Comparison of ENCODE assay signal across 9 mouse cellular contexts in the genomic region with DNA sequence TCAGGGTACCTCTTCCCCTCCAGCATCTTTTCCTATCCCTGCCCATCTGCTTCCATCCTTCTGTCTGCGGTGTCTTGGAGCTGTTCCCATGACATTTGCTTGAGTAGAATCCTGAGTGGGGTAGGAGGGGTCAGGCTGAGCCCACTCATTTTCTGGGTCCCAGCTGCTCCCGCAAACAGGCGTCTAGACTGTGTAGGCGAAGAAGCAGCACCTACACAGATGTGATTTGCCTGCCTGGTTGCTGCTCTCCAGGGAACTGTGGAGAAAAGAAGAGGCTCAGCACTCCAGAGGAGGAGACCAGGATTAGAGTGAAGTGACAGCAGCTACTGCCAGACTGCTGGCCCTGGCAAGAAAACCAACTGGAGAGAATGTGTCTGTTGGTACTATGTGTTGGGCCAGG. TPM values are rescaled to one million over a fixed set of nuclear protein-coding genes. Genes with fewer than 3 reads are reported as not detected.
A peak's percentile ranks its signal among the peaks of the same experiment; 100 is the strongest.
DNase-seq lines count a peak whose midpoint lies in the region; ATAC-seq lines count a peak whose summit lies in the region.
"Had no signal": no experiment of that assay in that cellular context is flagged by ENCODE, and none has a peak within 500 bp of the region (broad histone marks: within the 10 kb centered on the region; RNA-seq: fewer than 3 reads in every experiment).

No protein-coding gene starts in this region.

- peaks cover 13% of the 10 kb centered on the region for H3K4me1 ChIP-seq in liver, embryonic 11.5 days (replicated peaks; ENCODE audit: control insufficient read depth, insufficient read depth, low read length)

- no peak for ATAC-seq in liver, embryonic 11.5 days (replicated peaks; ENCODE audit: low FRiP score)

- WGBS in liver, embryonic 11.5 days, result 87% methylated on average over 4 of the region's 4 CpGs

- H3K9me3 ChIP-seq in liver, embryonic 11.5 days (ENCODE audit: control insufficient read depth, low read length), result no peaks in the 10 kb centered on the region

- no peak overlapping the region for H3K9ac ChIP-seq in liver, embryonic 11.5 days (ENCODE audit: low read depth, low read length)
- H3K9ac ChIP-seq: liver, embryonic 14.5 days had no signal

- DNase-seq in liver, result peak; percentile 1
- DNase-seq in liver, embryonic 11.5 days (ENCODE audit: low spot score), result no peak
- peak; percentile 88 to 89 for DNase-seq in cerebellum, postnatal 10 days
- DNase-seq in layer of hippocampus, adult 8-10 months (ENCODE audit: low spot score in 2 of 2), result peak; percentile 76 to 85
- DNase-seq in right cerebral cortex, postnatal 14 days, result peak; percentile 49
- no peak for DNase-seq in urinary bladder, postnatal 14 days (ENCODE audit: low spot score)
- no peak for DNase-seq in kidney, postnatal 4 days

- no peak overlapping the region for H3K27ac ChIP-seq in liver, embryonic 11.5 days (ENCODE audit: low read depth, low read length)
- H3K27ac ChIP-seq: liver, embryonic 14.5 days had no signal

- no peak overlapping the region for H3K4me2 ChIP-seq in liver, embryonic 11.5 days

- H3K27me3 ChIP-seq in liver, embryonic 11.5 days (replicated peaks; ENCODE audit: control insufficient read depth, insufficient read depth, low read length), result no peaks in the 10 kb centered on the region

- H3K4me3 ChIP-seq in liver, embryonic 11.5 days (ENCODE audit: low read depth, low read length), result no peak overlapping the region

- peaks cover 3% of the 10 kb centered on the region; the same call in 1 of the 2 replicates for H3K36me3 ChIP-seq in liver, embryonic 11.5 days (ENCODE audit: control insufficient read depth, insufficient read depth, low read length)

RNA-seq across cellular contexts. Expression of gene Stk40, which starts 14.9 kb away (rescaled TPM):
- 24.4 and 26.7 TPM in 2 replicates for polyA plus RNA-seq in liver, embryonic 11.5 days (2014; fragmentation: Nextera tagmentation; extraction: Ambion mirVana)
- 10 to 100 TPM; 25.4 to 36.5 (median 31.1) TPM for total RNA-seq in layer of hippocampus, adult 8-10 months (2022)

RNA-seq across cellular contexts. Expression of gene Lsm10, which starts 22.2 kb away (rescaled TPM):
- 46.6 and 53.3 TPM in 2 replicates for polyA plus RNA-seq in liver, embryonic 11.5 days (2014; fragmentation: Nextera tagmentation; extraction: Ambion mirVana)
- 10 to 100 TPM; 14.3 to 17.5 (median 16.1) TPM for total RNA-seq in layer of hippocampus, adult 8-10 months (2022)

RNA-seq across cellular contexts. Expression of gene Eva1b, which starts 28.9 kb away (rescaled TPM):
- 25.3 and 28.1 TPM in 2 replicates for polyA plus RNA-seq in liver, embryonic 11.5 days (2014; fragmentation: Nextera tagmentation; extraction: Ambion mirVana)
- 1 to 10 TPM; 2.5 to 4.8 (median 3.3) TPM for total RNA-seq in layer of hippocampus, adult 8-10 months (2022)

RNA-seq across cellular contexts. Expression of gene Sh3d21, which starts 44.6 kb away (rescaled TPM):
- polyA plus RNA-seq in liver, embryonic 11.5 days (2014; fragmentation: Nextera tagmentation; extraction: Ambion mirVana), result 2.3 TPM in 2 replicates
- total RNA-seq in layer of hippocampus, adult 8-10 months (2022), result 1 to 10 TPM in 3 of 4 experiments, under 1 TPM in 1; 0.68 to 1.3 (median 1.1) TPM
- total RNA-seq: monocyte, adult 5-6 weeks had no signal

Comparison
In these comparisons a context has a peak if more than half of its experiments do, and no peak if none do; other contexts are left out.
1. DNase-seq: peak in liver (single experiment), cerebellum, postnatal 10 days (2 of 2), layer of hippocampus, adult 8-10 months (2 of 2) and right cerebral cortex, postnatal 14 days (single experiment); none in liver, embryonic 11.5 days (single experiment), urinary bladder, postnatal 14 days (single experiment) and kidney, postnatal 4 days (0 of 2).